Mouse (Mus musculus) E14TG2a.4 (cell line): ENCODE measurements at regions not wholly inside any gene's neighbourhood (a gene's known extent, or its start where the extent isn't known, plus 50 kb on each side); places are given as distances from the start of the nearest gene placed in this dataset.

Experiments
- H3K27me3 ChIP-seq: 2 replicates; pipeline ENCODE4 v1.6.1; 2014; ENCODE audit warnings: low read length, control low read depth; ENCODE audit not compliant: insufficient read depth
- H3K36me3 ChIP-seq: 2 replicates; pipeline ENCODE4 v1.6.1; 2014; ENCODE audit warnings: low read length, control low read depth; ENCODE audit not compliant: insufficient read depth
- H3K4me1 ChIP-seq: replicated peaks from 2 replicates; pipeline ENCODE4 v1.6.1; 2014; ENCODE audit warnings: low read depth, low read length, control low read depth
- H3K4me3 ChIP-seq: replicated peaks from 2 replicates; pipeline ENCODE4 v1.5.1; 2014; ENCODE audit warnings: mild to moderate bottlenecking, low read length
- H3K9me3 ChIP-seq: 2 replicates; pipeline ENCODE4 v1.6.1; 2014; ENCODE audit warnings: low read length, control low read depth
- CTCF ChIP-seq: conservative IDR thresholded peaks from 2 replicates; pipeline ENCODE4 v1.5.1; 2014; ENCODE audit warnings: low read length
- NANOG ChIP-seq: IDR thresholded peaks from 2 replicates; pipeline ENCODE4 v1.6.1; 2014; ENCODE audit warnings: borderline replicate concordance, low read length, mixed read lengths
- POU5F1 ChIP-seq: IDR thresholded peaks from 2 replicates; pipeline ENCODE4 v1.6.1; 2014; ENCODE audit warnings: low read length, borderline replicate concordance

DNA sequence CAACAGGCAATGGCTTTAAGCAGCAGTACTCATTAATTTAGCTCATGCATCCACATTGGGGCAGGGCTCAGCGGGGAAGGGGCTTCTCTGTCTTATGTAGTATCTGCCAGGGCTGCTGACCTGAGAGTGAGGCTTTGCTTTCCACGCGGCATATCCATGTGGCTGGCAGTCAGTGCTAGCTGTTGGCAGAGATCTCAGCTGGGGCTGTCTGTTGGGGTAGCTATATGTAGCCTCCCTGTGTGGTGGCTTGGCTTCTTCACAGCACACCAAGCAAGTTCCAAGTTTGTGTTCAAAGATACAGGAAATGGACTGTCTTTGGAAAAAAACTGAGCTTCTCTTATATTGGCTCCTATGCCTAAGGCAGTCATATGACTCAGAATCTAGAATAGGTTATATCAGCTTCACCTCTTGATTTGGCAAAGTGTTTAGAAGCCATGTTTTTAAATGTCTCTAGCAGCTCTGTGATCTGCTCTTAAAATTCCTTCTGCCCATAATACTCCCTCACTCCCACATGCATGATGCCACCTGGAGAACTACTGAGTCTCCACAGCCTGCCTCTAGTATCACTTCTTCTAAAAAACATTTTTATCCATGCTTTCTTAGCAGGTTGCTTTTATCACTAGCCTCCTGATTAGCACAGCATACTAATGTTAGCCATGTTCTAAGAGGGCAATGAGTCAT, 254.9 kb upstream of the Gm21798 start:
- no peaks in the 10 kb centered on the region for H3K4me1 ChIP-seq
- no peaks in the 10 kb centered on the region for H3K36me3 ChIP-seq
- no peak for TF ChIP-seq POU5F1
- no peak overlapping the region for H3K4me3 ChIP-seq
- no peaks in the 10 kb centered on the region for H3K9me3 ChIP-seq
- no peaks in the 10 kb centered on the region for H3K27me3 ChIP-seq

DNA sequence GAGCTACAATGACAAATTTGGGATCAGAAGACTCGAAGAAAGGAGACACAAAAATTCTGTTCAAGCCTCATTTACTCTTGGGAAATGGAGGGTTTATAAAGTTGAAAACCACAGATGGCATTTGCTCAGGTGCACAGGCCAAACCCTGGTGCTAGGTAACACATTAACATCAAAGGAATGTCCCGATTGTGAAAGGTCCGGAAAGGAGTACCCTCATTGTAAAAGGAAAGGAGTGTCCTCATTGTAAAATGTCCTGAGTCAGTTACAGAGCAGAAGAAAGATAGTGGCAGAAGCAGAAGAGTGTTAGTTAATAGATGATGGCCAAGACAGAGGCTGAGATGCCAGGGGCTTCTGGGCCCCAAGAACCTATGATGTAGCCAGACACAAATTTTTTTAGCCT, 252.8 kb upstream of the Gm21798 start:
- Histone ChIP-seq H3K4me3 (no peak overlapping the region), H3K27me3 (no peaks in the 10 kb centered on the region), H3K9me3 (no peaks in the 10 kb centered on the region), H3K36me3 (no peaks in the 10 kb centered on the region), H3K4me1 (no peaks in the 10 kb centered on the region)
- TF ChIP-seq POU5F1, result no peak
- TF ChIP-seq NANOG, result no peak
- no peak for TF ChIP-seq CTCF

DNA sequence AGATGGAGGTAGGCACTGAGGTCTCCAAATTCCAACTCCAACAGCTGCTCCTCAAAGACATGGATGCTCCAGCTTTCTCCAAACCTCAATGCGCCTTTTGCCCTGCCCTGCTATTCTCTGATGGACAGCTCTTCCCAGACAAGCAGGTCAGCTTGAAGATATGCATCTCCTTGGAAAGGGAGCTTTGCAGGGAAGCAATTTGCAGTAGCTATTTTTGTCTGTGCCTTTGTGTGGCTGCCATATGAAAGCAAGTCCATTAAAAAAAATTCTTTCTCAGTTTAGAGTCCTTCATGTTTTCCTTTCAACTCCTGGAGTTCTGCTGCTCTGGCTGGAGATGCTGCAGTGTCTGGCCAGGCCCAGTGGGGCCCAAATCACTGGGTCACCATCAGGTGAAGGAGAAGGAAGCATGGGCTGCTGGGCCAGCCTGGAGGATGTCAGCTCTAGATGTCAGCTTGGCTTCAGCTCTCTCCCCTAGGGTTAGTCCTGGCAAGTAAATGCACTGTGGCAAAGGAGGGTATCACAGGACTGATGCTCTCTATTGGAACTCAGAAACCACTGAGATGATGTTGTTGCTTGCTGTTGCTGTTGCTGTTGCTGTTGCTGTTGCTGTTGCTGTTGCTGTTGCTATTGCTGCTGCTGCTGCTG, 240.5 kb upstream of the Gm21798 start:
- no peak for TF ChIP-seq CTCF
- no peak for TF ChIP-seq POU5F1
- TF ChIP-seq NANOG, result no peak
- Histone ChIP-seq H3K27me3 (no peaks in the 10 kb centered on the region), H3K4me1 (no peaks in the 10 kb centered on the region; the same call in 1 of the 2 replicates), H3K36me3 (no peaks in the 10 kb centered on the region), H3K4me3 (no peak overlapping the region), H3K9me3 (no peaks in the 10 kb centered on the region)

DNA sequence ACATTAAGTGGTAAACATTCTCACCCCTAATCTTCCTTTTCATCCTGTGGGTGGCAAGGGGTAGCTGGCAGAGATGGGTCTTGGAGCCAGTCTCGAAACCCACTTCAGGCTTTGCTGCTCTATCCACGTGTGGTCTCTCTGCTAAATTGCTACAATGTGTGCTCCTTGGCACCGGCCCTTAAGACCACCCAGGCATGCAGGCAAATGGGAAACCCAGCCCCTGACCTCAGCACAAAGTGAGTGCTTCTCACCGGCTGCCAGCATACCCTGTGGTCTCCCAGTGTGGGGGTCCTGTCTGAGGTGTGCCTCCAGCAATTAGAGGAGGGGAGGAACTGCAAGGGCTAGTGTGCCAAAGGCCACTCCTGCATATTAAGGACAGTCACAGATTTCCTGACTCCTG, 238.5 kb upstream of the Gm21798 start:
- Histone ChIP-seq H3K36me3 (no peaks in the 10 kb centered on the region), H3K9me3 (no peaks in the 10 kb centered on the region), H3K4me3 (no peak overlapping the region), H3K4me1 (no peaks in the 10 kb centered on the region), H3K27me3 (no peaks in the 10 kb centered on the region)
- TF ChIP-seq CTCF (no peak), NANOG (no peak), POU5F1 (no peak)

DNA sequence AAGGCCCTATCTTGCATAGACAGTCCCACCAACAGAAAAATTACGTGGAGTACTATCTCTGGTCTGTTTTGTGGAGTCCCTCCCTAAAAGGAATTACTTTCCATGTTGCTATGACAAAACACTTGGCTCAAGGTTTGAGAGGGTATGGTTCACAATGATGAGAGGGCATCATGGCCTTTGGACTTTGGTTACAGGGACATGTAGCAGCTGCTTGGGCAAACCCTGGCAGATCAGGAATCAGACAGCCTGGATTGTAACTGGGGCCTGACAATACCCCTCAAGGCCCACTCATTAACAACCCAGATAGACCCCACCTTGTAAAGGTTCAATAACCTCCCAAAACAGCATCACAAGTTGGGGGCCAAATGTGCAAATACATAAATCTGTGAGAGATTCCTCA, 237.0 kb upstream of the Gm21798 start:
- Histone ChIP-seq H3K36me3 (no peaks in the 10 kb centered on the region), H3K27me3 (no peaks in the 10 kb centered on the region), H3K4me1 (no peaks in the 10 kb centered on the region), H3K4me3 (no peak overlapping the region), H3K9me3 (no peaks in the 10 kb centered on the region)
- TF ChIP-seq NANOG (no peak), POU5F1 (no peak), CTCF (no peak)

DNA sequence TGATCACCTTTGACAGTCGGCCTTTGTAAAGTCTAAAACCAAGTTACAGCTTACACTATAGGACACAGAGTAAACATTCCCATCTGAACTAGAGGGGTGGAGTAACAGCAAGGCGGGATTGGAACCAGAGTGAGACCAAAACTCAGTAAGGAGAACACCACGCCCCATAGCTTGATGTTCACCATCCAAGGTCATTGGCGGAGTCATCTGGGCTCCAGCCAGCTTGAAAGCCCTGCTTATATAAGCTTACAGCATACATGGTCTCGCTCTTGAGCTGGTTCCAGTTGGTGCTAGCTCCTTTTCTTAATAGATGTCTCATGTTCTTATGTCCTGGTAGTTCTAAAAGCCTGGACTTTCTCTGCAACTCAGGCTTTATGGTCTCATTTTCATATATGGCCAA, 236.4 kb upstream of the Gm21798 start:
- Histone ChIP-seq H3K27me3 (no peaks in the 10 kb centered on the region), H3K4me3 (no peak overlapping the region), H3K9me3 (no peaks in the 10 kb centered on the region), H3K36me3 (no peaks in the 10 kb centered on the region), H3K4me1 (no peaks in the 10 kb centered on the region)
- no peak for TF ChIP-seq POU5F1
- TF ChIP-seq CTCF, result no peak

DNA sequence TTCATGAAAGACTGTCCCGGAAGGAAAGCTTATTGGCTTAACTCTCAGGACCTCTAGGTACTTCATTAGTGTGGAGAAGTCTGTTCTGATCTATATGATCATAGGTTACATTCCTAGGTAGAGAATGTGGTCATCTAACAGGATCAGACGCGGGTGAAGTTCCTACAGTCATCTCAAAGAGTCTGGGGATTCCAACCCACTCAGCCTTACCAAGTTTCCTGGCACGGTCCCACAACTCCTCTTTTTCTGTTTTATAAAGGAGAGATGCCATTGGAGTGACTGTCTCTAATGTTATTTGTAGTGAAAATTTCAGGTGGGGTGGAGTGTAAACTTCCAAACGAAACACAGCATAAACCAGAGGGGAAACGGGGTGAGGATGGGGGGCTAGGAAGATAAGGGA, 233.4 kb upstream of the Gm21798 start:
- no peaks in the 10 kb centered on the region for H3K9me3 ChIP-seq
- H3K27me3 ChIP-seq, result no peaks in the 10 kb centered on the region
- TF ChIP-seq POU5F1 (no peak), NANOG (no peak), CTCF (no peak)
- no peak overlapping the region for H3K4me3 ChIP-seq
- H3K36me3 ChIP-seq, result no peaks in the 10 kb centered on the region
- 0 out of 2 replicates have a peak, but pooled peaks cover 1% of the 10 kb centered on the region for H3K4me1 ChIP-seq

DNA sequence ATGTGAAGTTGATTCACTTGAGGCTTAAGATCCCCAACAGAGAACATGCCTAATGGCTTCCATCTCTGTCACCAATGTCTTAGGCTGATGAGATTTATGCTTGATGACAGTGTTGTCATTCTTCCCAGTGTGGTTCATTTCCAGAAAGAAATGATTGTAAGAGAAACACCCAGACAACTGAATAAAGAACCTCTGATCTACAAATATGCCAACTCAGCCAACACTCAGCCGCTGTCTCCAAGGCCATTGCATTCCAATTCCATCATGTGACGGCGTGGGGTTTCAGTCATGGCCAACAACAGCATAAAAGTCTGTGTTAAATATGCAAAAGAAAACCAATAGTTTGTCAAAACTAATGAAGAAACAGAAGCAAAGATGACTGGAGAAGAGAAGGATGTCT, 230.7 kb upstream of the Gm21798 start:
- H3K9me3 ChIP-seq, result no peaks in the 10 kb centered on the region
- H3K36me3 ChIP-seq, result no peaks in the 10 kb centered on the region
- H3K4me1 ChIP-seq, result peaks cover 20% of the 10 kb centered on the region
- no peak overlapping the region for H3K4me3 ChIP-seq
- no peak for TF ChIP-seq POU5F1
- no peak for TF ChIP-seq NANOG
- no peak for TF ChIP-seq CTCF
- H3K27me3 ChIP-seq, result no peaks in the 10 kb centered on the region
